Mouse (Mus musculus) stomach, postnatal 0 days (tissue): ENCODE data around the gene Bmp7.

ENCODE experiments used
- CTCF ChIP-seq: IDR thresholded peaks from 2 replicates; pipeline ENCODE4 v1.5.1; 2016; ENCODE audit warnings: antibody characterized with exemption, low read depth, mild to moderate bottlenecking, moderate library complexity
- EP300 ChIP-seq: optimal IDR thresholded peaks from 2 replicates; pipeline ENCODE3; 2016; ENCODE audit warnings: antibody characterized with exemption

DNA sequence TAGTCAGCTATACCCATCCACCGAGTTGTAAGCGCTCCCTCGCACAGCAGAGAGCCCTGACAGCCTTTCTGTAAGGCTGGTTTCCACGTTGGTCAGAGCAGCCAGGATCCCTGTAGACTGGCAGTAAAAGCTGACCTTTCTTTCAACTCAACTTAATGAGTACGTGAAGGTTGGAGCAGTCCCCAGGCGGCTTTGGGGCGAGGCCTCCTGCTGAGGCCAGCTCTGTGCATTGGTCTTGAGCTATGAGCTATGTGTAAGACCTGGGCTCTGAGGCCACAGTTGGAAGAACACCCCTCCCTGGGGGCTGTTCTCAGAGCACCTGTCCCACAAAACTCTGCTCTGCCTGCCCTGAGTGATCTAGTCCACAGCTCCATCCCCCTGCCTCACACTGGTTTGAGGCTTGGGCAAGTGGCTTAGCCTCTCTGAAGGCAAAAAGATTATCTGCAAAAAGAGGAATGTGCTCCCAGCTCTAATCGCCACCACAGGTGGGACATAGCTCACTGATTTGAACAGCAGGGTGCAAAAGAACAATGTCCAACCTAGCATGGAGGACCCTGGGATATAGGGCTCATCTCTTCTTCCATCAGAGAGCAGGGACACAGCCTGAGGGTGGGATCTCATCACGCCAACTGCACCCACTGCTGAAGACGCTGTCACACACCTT, 100.7 kb downstream of the Bmp7 start:
- TF ChIP-seq EP300 (no peak), CTCF (no peak)
